Mouse (Mus musculus) forebrain, embryonic 12.5 days (tissue): ENCODE measurements at regions not wholly inside any gene's neighbourhood (a gene's known extent, or its start where the extent isn't known, plus 50 kb on each side); places are given as distances from the start of the nearest gene placed in this dataset.

Source experiments
- ATAC-seq: fragments of 200-750 bp; cut with Nextera tagmentation; 2 replicates; pipeline ENCODE4 v1.8.0; 2017; ENCODE audit warnings: moderate TSS enrichment; ENCODE audit not compliant: low FRiP score
- H3K27ac ChIP-seq: fragments of 300-500 bp; sonication (generic); 2 replicates; pipeline ENCODE4 v1.5.1; 2016; ENCODE audit warnings: mild to moderate bottlenecking
- H3K27me3 ChIP-seq: fragments of 300-500 bp; sonication (generic); 2 replicates; pipeline ENCODE4 v1.6.1; 2016; ENCODE audit warnings: mild to moderate bottlenecking
- H3K36me3 ChIP-seq: fragments of 300-500 bp; sonication (generic); replicated peaks from 2 replicates; pipeline ENCODE4 v1.6.1; 2016; ENCODE audit warnings: mild to moderate bottlenecking
- H3K4me1 ChIP-seq: fragments of 300-500 bp; sonication (generic); 2 replicates; pipeline ENCODE4 v1.6.1; 2016
- H3K4me2 ChIP-seq: fragments of 300-500 bp; sonication (generic); 2 replicates; pipeline ENCODE4 v1.6.1; 2016; ENCODE audit warnings: mild to moderate bottlenecking, moderate library complexity
- H3K4me3 ChIP-seq: fragments of 300-500 bp; sonication (generic); replicated peaks from 2 replicates; pipeline ENCODE4 v1.5.1; 2016; ENCODE audit warnings: mild to moderate bottlenecking
- H3K9ac ChIP-seq: fragments of 300-500 bp; sonication (generic); 2 replicates; pipeline ENCODE4 v1.6.1; 2016; ENCODE audit warnings: mild to moderate bottlenecking
- H3K9me3 ChIP-seq: fragments of 300-500 bp; sonication (generic); 2 replicates; pipeline ENCODE4 v1.6.1; 2016
- WGBS: fragments of 180-500 bp; shearing (Covaris S2); methylation state at CpG from one replicate; pipeline ENCODE4 v1.1.7; 2016; 5-methylcytosine and 5-hydroxymethylcytosine counted together

DNA sequence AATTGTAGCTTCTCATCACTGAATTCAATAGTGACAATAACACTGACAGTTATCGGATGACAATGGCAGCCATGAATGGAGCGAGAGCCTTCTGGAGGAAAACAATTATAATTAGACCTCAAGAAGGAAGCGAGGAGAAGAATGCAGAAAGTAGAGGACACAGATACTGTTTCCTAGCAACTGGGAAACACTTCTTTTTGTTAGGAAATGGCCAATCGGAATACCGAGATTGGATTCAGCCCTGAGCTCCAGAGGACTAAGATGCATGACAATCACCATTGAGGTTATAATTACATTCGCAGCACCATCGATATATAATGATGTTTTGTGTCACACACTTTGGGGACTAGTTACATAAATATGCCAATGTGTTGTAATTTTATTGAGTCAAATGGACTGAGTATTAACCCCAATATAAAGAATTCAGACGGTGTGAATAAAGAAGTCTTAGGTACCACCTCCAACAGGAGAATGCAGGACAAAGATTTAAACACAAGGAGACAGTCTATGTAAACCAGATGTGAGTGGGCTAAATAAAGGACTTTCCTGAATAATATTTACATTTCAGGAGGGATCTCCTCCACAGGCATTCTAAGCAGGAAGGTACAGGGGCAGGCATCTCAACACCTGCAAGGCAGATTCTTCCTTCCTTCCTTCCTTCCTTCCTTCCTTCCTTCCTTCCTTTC is 53.1 kb upstream of the Sestd1 start:
- no peaks in the 10 kb centered on the region for H3K9me3 ChIP-seq
- H3K27ac ChIP-seq: no peak overlapping the region
- WGBS: 69% methylated on average over 8 of the region's 8 CpGs
- no peak overlapping the region for H3K4me3 ChIP-seq
- no peak overlapping the region for H3K9ac ChIP-seq
- no peak for ATAC-seq
- H3K36me3 ChIP-seq: no peaks in the 10 kb centered on the region
- no peaks in the 10 kb centered on the region for H3K27me3 ChIP-seq
- no peak overlapping the region for H3K4me2 ChIP-seq
- H3K4me1 ChIP-seq: no peaks in the 10 kb centered on the region
